Mouse (Mus musculus): ENCODE measurements around the gene Fxyd6. TPM values are rescaled to one million over a fixed set of nuclear protein-coding genes. Genes with fewer than 3 reads are reported as not detected.

The Fxyd6 gene
- total and polyA plus RNA-seq, 3 experiments: not detected

DNA sequence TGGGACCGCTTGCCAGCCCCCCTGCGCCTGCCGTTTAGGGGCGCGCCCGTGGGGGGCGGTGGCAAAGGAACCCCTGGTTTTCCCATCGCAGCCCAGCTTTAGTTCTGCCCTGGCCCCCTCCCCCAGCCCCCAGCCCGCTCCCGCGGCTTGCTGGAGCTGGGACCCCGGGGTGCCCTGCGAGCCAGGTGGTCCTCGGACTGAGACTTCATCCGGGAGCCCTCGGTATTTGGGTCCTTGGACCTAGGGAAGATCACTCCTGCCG, 60.6 kb downstream of the Fxyd6 start:
- Histone ChIP-seq H3K36me3 (ENCODE audit: control insufficient read depth in 1 of 2, insufficient read depth in 2 of 2, low read length in 2 of 2) (no peaks in the 10 kb centered on the region), H3K9me3 (replicated peaks; ENCODE audit: insufficient read depth, low read length) (no peaks in the 10 kb centered on the region), H3K4me3 (ENCODE audit: control insufficient read depth in 1 of 2, insufficient read depth in 1 of 2, low read depth in 2 of 2, low read length in 2 of 2) (no peak overlapping the region), H3K27me3 (ENCODE audit: control insufficient read depth in 1 of 2, insufficient read depth in 2 of 2, low read length in 2 of 2) (no peaks in the 10 kb centered on the region; a peak in 1 of 4 replicates), H3K79me2 (ENCODE audit: control insufficient read depth, insufficient read depth, low read length, poor library complexity) (no peaks in the 10 kb centered on the region), H3K27ac (ENCODE audit: control insufficient read depth, low read depth, low read length) (no peak overlapping the region), H3K9ac (ENCODE audit: control insufficient read depth, low read depth, low read length, poor library complexity, severe bottlenecking) (no peak overlapping the region), H3K4me1 (ENCODE audit: control insufficient read depth in 1 of 2, insufficient read depth in 2 of 2, low read length in 2 of 2) (no peaks in the 10 kb centered on the region)
- TF ChIP-seq MXI1 (IDR thresholded peaks at IDR 0.05; ENCODE audit: low read depth, low read length) (no peak), NRF1 (IDR thresholded peaks at IDR 0.05; ENCODE audit: insufficient read depth, low read depth, low read length, poor library complexity, severe bottlenecking) (no peak), POLR2AphosphoS5 (IDR thresholded peaks at IDR 0.05; ENCODE audit: borderline replicate concordance, low read depth, low read length) (no peak), GABPA (IDR thresholded peaks at IDR 0.05; ENCODE audit: low read depth, low read length) (no peak), MYB (IDR thresholded peaks at IDR 0.05; ENCODE audit: low read depth, low read length) (no peak), ETS1 (IDR thresholded peaks at IDR 0.05; ENCODE audit: low read depth, low read length) (no peak), UBTF (IDR thresholded peaks at IDR 0.05; ENCODE audit: borderline replicate concordance, insufficient read depth, low read depth, low read length) (no peak), MAX (IDR thresholded peaks at IDR 0.05; ENCODE audit: low read length) (no peak), SIN3A (IDR thresholded peaks at IDR 0.05; ENCODE audit: low read length) (no peak), ZC3H11A (IDR thresholded peaks at IDR 0.05; ENCODE audit: low read depth, low read length) (no peak), CHD2 (IDR thresholded peaks at IDR 0.05; ENCODE audit: low read length) (no peak), USF2 (IDR thresholded peaks at IDR 0.05; ENCODE audit: borderline replicate concordance in 1 of 2, insufficient read depth in 1 of 2, low read depth in 1 of 2, low read length in 2 of 2) (no peak), GATA1 (IDR thresholded peaks at IDR 0.05; ENCODE audit: low read depth, low read length) (no peak), E2F4 (IDR thresholded peaks at IDR 0.05; ENCODE audit: borderline replicate concordance, low read depth, low read length) (no peak), USF1 (IDR thresholded peaks at IDR 0.05; ENCODE audit: low read depth, low read length) (no peak), ZNF384 (IDR thresholded peaks at IDR 0.05; ENCODE audit: low read depth, low read length) (no peak), BHLHE40 (IDR thresholded peaks at IDR 0.05; ENCODE audit: borderline replicate concordance, low read depth, low read length) (no peak), POLR2A (IDR thresholded peaks at IDR 0.05; ENCODE audit: control insufficient read depth in 1 of 2, insufficient read depth in 1 of 2, low read depth in 1 of 2, low read length in 2 of 2, poor library complexity in 1 of 2) (no peak), ZKSCAN1 (IDR thresholded peaks at IDR 0.05; ENCODE audit: low read depth, low read length) (no peak), KAT2A (conservative IDR thresholded peaks at IDR 0.05; ENCODE audit: low read depth, low read length) (no peak)
- no peak for DNase-seq (ENCODE audit: low read depth, low spot score)

DNA sequence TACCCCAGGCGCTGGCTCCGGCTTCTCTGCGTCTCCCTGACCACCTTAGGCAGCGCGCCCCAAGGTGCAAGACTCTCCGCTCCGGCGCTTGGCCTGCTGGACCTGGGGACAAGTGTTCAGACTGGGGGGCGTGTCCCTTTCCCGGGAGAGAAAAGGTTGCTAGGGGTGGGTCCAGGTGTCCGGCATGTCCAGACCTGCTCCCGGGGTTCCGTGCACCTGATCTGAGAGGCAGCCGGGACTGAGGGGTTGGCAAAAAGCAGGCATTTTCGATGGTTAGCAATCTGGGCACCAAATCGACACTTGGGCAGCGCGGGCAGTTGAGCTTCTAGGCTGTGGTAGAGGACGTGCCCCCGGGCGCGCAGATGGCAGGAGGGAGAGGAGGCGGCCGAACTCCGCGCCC, 61.2 kb downstream of the Fxyd6 start:
- no peak overlapping the region for H3K27ac ChIP-seq (ENCODE audit: control insufficient read depth, low read depth, low read length)
- H3K4me1 ChIP-seq (ENCODE audit: control insufficient read depth in 1 of 2, insufficient read depth in 2 of 2, low read length in 2 of 2): no peaks in the 10 kb centered on the region
- H3K9me3 ChIP-seq (replicated peaks; ENCODE audit: insufficient read depth, low read length): no peaks in the 10 kb centered on the region
- H3K79me2 ChIP-seq (ENCODE audit: control insufficient read depth, insufficient read depth, low read length, poor library complexity): no peaks in the 10 kb centered on the region
- no peak for DNase-seq (ENCODE audit: low read depth, low spot score)
- no peak overlapping the region for H3K4me3 ChIP-seq (ENCODE audit: control insufficient read depth in 1 of 2, insufficient read depth in 1 of 2, low read depth in 2 of 2, low read length in 2 of 2)
- no peak for TF ChIP-seq NELFE (IDR thresholded peaks at IDR 0.05; ENCODE audit: low read depth, low read length)
- no peak for TF ChIP-seq MYC (IDR thresholded peaks at IDR 0.05; ENCODE audit: low read depth, low read length)
- TF ChIP-seq MEF2A (IDR thresholded peaks at IDR 0.05; ENCODE audit: extremely low read depth, insufficient replicate concordance, low read depth, low read length, poor library complexity, severe bottlenecking): no peak
- no peak for TF ChIP-seq MXI1 (IDR thresholded peaks at IDR 0.05; ENCODE audit: low read depth, low read length)
- no peak for TF ChIP-seq TAL1 (IDR thresholded peaks at IDR 0.05; ENCODE audit: low read length)
- TF ChIP-seq MAZ (IDR thresholded peaks at IDR 0.05; ENCODE audit: low read depth, low read length): no peak
- no peaks in the 10 kb centered on the region; a peak in 1 of 4 replicates for H3K27me3 ChIP-seq (ENCODE audit: control insufficient read depth in 1 of 2, insufficient read depth in 2 of 2, low read length in 2 of 2)
- no peak overlapping the region for H3K9ac ChIP-seq (ENCODE audit: control insufficient read depth, low read depth, low read length, poor library complexity, severe bottlenecking)
- H3K36me3 ChIP-seq (ENCODE audit: control insufficient read depth in 1 of 2, insufficient read depth in 2 of 2, low read length in 2 of 2): no peaks in the 10 kb centered on the region
